Mouse (Mus musculus) intestine, embryonic 16.5 days (tissue): ENCODE results near the gene Fam76a. TPM values are rescaled to one million over a fixed set of nuclear protein-coding genes. Genes with fewer than 3 reads are reported as not detected.
A peak's percentile ranks its signal among the peaks of the same experiment; 100 is the strongest.

Experiments used
- ATAC-seq: fragments of 200-750 bp; cut with Nextera tagmentation; 2 replicates; pipeline ENCODE4 v1.8.0; 2017; ENCODE audit warnings: moderate TSS enrichment, moderate library complexity
- H3K27ac ChIP-seq: fragments of 300-500 bp; sonication (generic); 2 replicates; pipeline ENCODE4 v1.5.1; 2014; ENCODE audit warnings: mild to moderate bottlenecking, low read length
- H3K27me3 ChIP-seq: fragments of 300-500 bp; sonication (generic); replicated peaks from 2 replicates; pipeline ENCODE4 v1.6.1; 2014; ENCODE audit warnings: low read length, control low read depth, mixed read lengths; ENCODE audit not compliant: control insufficient read depth, insufficient read depth
- H3K36me3 ChIP-seq: fragments of 300-500 bp; sonication (generic); 2 replicates; pipeline ENCODE4 v1.6.1; 2014; ENCODE audit warnings: low read length, control low read depth; ENCODE audit not compliant: control insufficient read depth, insufficient read depth
- H3K4me1 ChIP-seq: fragments of 300-500 bp; sonication (generic); 2 replicates; pipeline ENCODE4 v1.6.1; 2014; ENCODE audit warnings: low read length, control low read depth, mixed read lengths; ENCODE audit not compliant: control insufficient read depth, insufficient read depth
- H3K4me2 ChIP-seq: fragments of 300-500 bp; sonication (generic); 2 replicates; pipeline ENCODE4 v1.6.1; 2014; ENCODE audit warnings: low read depth, low read length, control low read depth
- H3K4me3 ChIP-seq: fragments of 300-500 bp; sonication (generic); 2 replicates; pipeline ENCODE4 v1.5.1; 2014; ENCODE audit warnings: mild to moderate bottlenecking, low read length
- H3K9ac ChIP-seq: fragments of 300-500 bp; sonication (generic); 2 replicates; pipeline ENCODE4 v1.6.1; 2014; ENCODE audit warnings: low read depth, low read length
- H3K9me3 ChIP-seq: fragments of 300-500 bp; sonication (generic); 2 replicates; pipeline ENCODE4 v1.6.1; 2016; ENCODE audit warnings: low read length, control low read depth; ENCODE audit not compliant: control insufficient read depth
- WGBS: fragments of 180-500 bp; shearing (Covaris S2); extraction: QIAGEN DNeasy Blood & Tissue Kit; methylation state at CpG from one replicate; pipeline ENCODE4 v1.1.7; 2014; 5-methylcytosine and 5-hydroxymethylcytosine counted together
- polyA plus RNA-seq: library from polyadenylated mRNA; unstranded; fragments of >200 nt; fragmentation: Nextera tagmentation; extraction: Ambion mirVana; gene quantifications from 2 replicates; pipeline ENCODE4 v1.2.1, GENCODE M21; 2015

The Fam76a gene
- polyA plus RNA-seq, 1 experiment from 2014 or later: 40.5 TPM

GRCm38 (mm10) chr4:132874363-132875097 lies 47.8 kb downstream of the Fam76a start:
- peaks cover 7% of the 10 kb centered on the region; the same call in 1 of the 2 replicates for H3K36me3 ChIP-seq
- 79% methylated on average over 7 of the region's 7 CpGs for WGBS
- H3K27me3 ChIP-seq: no peaks in the 10 kb centered on the region
- peak overlapping the region; percentile 0; the same call in 1 of the 2 replicates for H3K4me3 ChIP-seq
- ATAC-seq: peak; percentile 95
- H3K4me2 ChIP-seq: 0 out of 2 replicates have a peak overlapping the region, but pooled peaks have one; percentile 18
- H3K9ac ChIP-seq: no peak overlapping the region
- no peaks in the 10 kb centered on the region for H3K9me3 ChIP-seq
- peak overlapping the region; percentile 77 for H3K27ac ChIP-seq
- peaks cover 13% of the 10 kb centered on the region; the same call in 1 of the 2 replicates for H3K4me1 ChIP-seq

- Histone ChIP-seq H3K27me3 (no peaks in the 10 kb centered on the region), H3K4me3 (no peak overlapping the region), H3K9ac (no peak overlapping the region), H3K4me2 (0 out of 2 replicates have a peak overlapping the region, but pooled peaks have one; percentile 18), H3K36me3 (peaks cover 10% of the 10 kb centered on the region; the same call in 1 of the 2 replicates), H3K4me1 (peaks cover 13% of the 10 kb centered on the region; the same call in 1 of the 2 replicates), H3K9me3 (no peaks in the 10 kb centered on the region), H3K27ac (peak overlapping the region; percentile 77)
- peak; percentile 87 for ATAC-seq
- WGBS: 73% methylated on average over 11 of the region's 11 CpGs
Observed at GRCm38 (mm10) chr4:132873481-132874362, 48.6 kb downstream of the Fam76a start.

- ATAC-seq: no peak
- no peak overlapping the region for H3K9ac ChIP-seq
- H3K4me1 ChIP-seq: peaks cover 13% of the 10 kb centered on the region; the same call in 1 of the 2 replicates
- no peaks in the 10 kb centered on the region for H3K27me3 ChIP-seq
- WGBS: 95% methylated on average over 3 of the region's 3 CpGs
- H3K36me3 ChIP-seq: peaks cover 23% of the 10 kb centered on the region
- no peak overlapping the region for H3K4me3 ChIP-seq
- H3K27ac ChIP-seq: no peak overlapping the region
- no peaks in the 10 kb centered on the region for H3K9me3 ChIP-seq
- H3K4me2 ChIP-seq: no peak overlapping the region
Observed at GRCm38 (mm10) chr4:132871116-132871515, 51.2 kb downstream of the Fam76a start.

GRCm38 (mm10) chr4:132864856-132865255 lies 57.5 kb downstream of the Fam76a start:
- Histone ChIP-seq H3K27me3 (no peaks in the 10 kb centered on the region), H3K27ac (no peak overlapping the region), H3K4me1 (no peaks in the 10 kb centered on the region), H3K9me3 (no peaks in the 10 kb centered on the region), H3K9ac (no peak overlapping the region), H3K4me2 (no peak overlapping the region), H3K36me3 (peaks cover 29% of the 10 kb centered on the region), H3K4me3 (no peak overlapping the region)
- ATAC-seq: no peak
- WGBS: 92% methylated on average over 2 of the region's 2 CpGs

- Histone ChIP-seq H3K4me2 (no peak overlapping the region), H3K27ac (peak overlapping the region; percentile 35), H3K9me3 (no peaks in the 10 kb centered on the region), H3K36me3 (peaks cover 19% of the 10 kb centered on the region), H3K9ac (no peak overlapping the region), H3K4me3 (no peak overlapping the region), H3K27me3 (no peaks in the 10 kb centered on the region), H3K4me1 (no peaks in the 10 kb centered on the region)
- 65% methylated on average over 13 of the region's 13 CpGs for WGBS
- ATAC-seq: peak; percentile 86
Observed at GRCm38 (mm10) chr4:132863012-132863411, 59.3 kb downstream of the Fam76a start.

GRCm38 (mm10) chr4:132860880-132861279 lies 61.5 kb downstream of the Fam76a start:
- no peak for ATAC-seq
- Histone ChIP-seq H3K9ac (no peak overlapping the region), H3K36me3 (peaks cover 17% of the 10 kb centered on the region), H3K27me3 (no peaks in the 10 kb centered on the region), H3K4me2 (no peak overlapping the region), H3K9me3 (no peaks in the 10 kb centered on the region), H3K27ac (no peak overlapping the region), H3K4me1 (no peaks in the 10 kb centered on the region), H3K4me3 (no peak overlapping the region)
- 93% methylated on average over 1 of the region's 1 CpGs for WGBS

Other genes starting within 250 kb of the Fam76a start
- 3.3 and 3.4 TPM in 2 replicates for gene Xkr8, start 190.0 kb downstream of the Fam76a start, polyA plus RNA-seq
- 5.1 and 6.0 TPM in 2 replicates for gene Smpdl3b, start 165.3 kb downstream of the Fam76a start, polyA plus RNA-seq
- 66.7 and 76.0 TPM in 2 replicates for gene Rpa2, start 154.2 kb downstream of the Fam76a start, polyA plus RNA-seq
- 1.7 TPM in 2 replicates for gene Themis2, start 126.2 kb downstream of the Fam76a start, polyA plus RNA-seq
- gene Ppp1r8, start 79.4 kb downstream of the Fam76a start, polyA plus RNA-seq: 50.8 and 60.2 TPM in 2 replicates
- gene Stx12, start 38.0 kb downstream of the Fam76a start, polyA plus RNA-seq: 54.3 and 55.0 TPM in 2 replicates
- 3.1 and 3.5 TPM in 2 replicates for gene Fgr, start 51.5 kb upstream of the Fam76a start, polyA plus RNA-seq
- 5.3 and 5.7 TPM in 2 replicates for gene Ahdc1, start 88.7 kb upstream of the Fam76a start, polyA plus RNA-seq
- 76.9 and 81.9 TPM in 2 replicates for gene Wasf2, start 207.9 kb upstream of the Fam76a start, polyA plus RNA-seq